Mouse (Mus musculus) hindbrain, embryonic 15.5 days (tissue): ENCODE data around the gene Uqcc3. TPM values are rescaled to one million over a fixed set of nuclear protein-coding genes. Genes with fewer than 3 reads are reported as not detected.

Experiments
- ATAC-seq: fragments of 200-750 bp; cut with Nextera tagmentation; 2 replicates; pipeline ENCODE4 v1.8.0; 2017; ENCODE audit warnings: low read depth, moderate number of reproducible peaks, moderate TSS enrichment; ENCODE audit not compliant: low FRiP score
- H3K27ac ChIP-seq: fragments of 300-500 bp; sonication (generic); replicated peaks from 2 replicates; pipeline ENCODE4 v1.5.1; 2015; ENCODE audit warnings: mild to moderate bottlenecking, inconsistent platforms
- H3K27me3 ChIP-seq: fragments of 300-500 bp; sonication (generic); 2 replicates; pipeline ENCODE4 v1.6.1; 2015; ENCODE audit warnings: control low read depth, inconsistent platforms
- H3K36me3 ChIP-seq: fragments of 300-500 bp; sonication (generic); 2 replicates; pipeline ENCODE4 v1.6.1; 2015; ENCODE audit warnings: control low read depth, inconsistent platforms
- H3K4me1 ChIP-seq: fragments of 300-500 bp; sonication (generic); replicated peaks from 2 replicates; pipeline ENCODE4 v1.6.1; 2015; ENCODE audit warnings: control low read depth, inconsistent platforms
- H3K4me2 ChIP-seq: fragments of 300-500 bp; sonication (generic); 2 replicates; pipeline ENCODE4 v1.6.1; 2015; ENCODE audit warnings: moderate library complexity, mild to moderate bottlenecking, inconsistent platforms
- H3K4me3 ChIP-seq: fragments of 300-500 bp; sonication (generic); 2 replicates; pipeline ENCODE4 v1.5.1; 2015; ENCODE audit warnings: mild to moderate bottlenecking, inconsistent platforms
- H3K9ac ChIP-seq: fragments of 300-500 bp; sonication (generic); 2 replicates; pipeline ENCODE4 v1.6.1; 2015; ENCODE audit warnings: inconsistent platforms
- H3K9me3 ChIP-seq: fragments of 300-500 bp; sonication (generic); 2 replicates; pipeline ENCODE4 v1.6.1; 2016; ENCODE audit warnings: control low read depth, inconsistent platforms
- WGBS: fragments of 180-500 bp; shearing (Covaris S2); methylation state at CpG from one replicate; pipeline ENCODE4 v1.1.7; 2015; 5-methylcytosine and 5-hydroxymethylcytosine counted together
- polyA plus RNA-seq: library from polyadenylated mRNA; unstranded; fragments of >200 nt; fragmentation: Nextera tagmentation; extraction: Ambion mirVana; gene quantifications from 2 replicates; pipeline ENCODE4 v1.2.1, GENCODE M21; 2015

Gene Uqcc3
- polyA plus RNA-seq, result 60.2 and 61.5 TPM in 2 replicates

DNA sequence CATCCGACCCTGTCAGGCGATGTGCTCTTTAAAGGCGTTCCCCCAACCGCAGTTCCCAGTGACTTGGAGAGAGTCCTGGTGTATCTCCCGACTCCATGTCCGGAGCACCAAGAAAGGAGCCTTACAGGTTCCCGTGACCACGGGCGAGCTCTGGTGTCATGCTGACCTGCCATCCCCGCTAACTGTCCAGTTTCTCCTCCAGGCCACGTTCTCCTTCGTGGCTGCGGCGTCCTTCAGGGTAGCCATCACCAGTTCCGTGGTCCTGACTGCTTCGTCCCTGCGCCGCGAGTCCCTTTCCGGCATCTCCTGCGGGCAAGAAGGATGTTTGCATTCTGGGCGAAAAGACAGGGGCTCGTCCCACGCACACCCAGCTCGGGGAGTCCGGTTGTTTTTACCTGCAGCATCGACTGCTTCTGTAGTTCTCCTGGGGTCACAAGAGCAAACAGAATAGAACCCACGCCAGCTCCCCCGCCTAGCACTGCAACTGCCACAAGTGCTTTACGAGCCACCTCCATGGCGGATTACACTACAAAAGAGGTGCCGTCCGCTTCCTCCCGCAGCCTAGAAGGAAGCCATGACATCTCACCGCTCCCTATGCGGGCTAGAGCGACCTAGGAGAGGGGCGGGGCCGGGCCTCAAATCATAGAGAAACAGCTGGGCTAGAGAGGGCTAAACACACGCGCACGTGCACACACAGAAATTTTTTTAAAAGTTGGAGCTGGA lies at the start of gene Uqcc3:
Uqcc3 (minus strand) TSS at position 613 of the 723 bp plus-strand sequence.
- H3K9me3 ChIP-seq, result no peaks in the 10 kb centered on the region
- H3K36me3 ChIP-seq, result peaks cover 15% of the 10 kb centered on the region
- no peaks in the 10 kb centered on the region for H3K27me3 ChIP-seq
- peak within 1 kb of the TSS; percentile 90 for H3K27ac ChIP-seq
- peak within 1 kb of the TSS; percentile 87 for H3K4me3 ChIP-seq
- H3K4me1 ChIP-seq, result peaks cover 14% of the 10 kb centered on the region
- H3K4me2 ChIP-seq, result peak within 1 kb of the TSS; percentile 92
- peak within 1 kb of the TSS; percentile 94 for H3K9ac ChIP-seq
- peak; percentile 96 for ATAC-seq
- under 1% methylated on average over 42 of the region's 42 CpGs for WGBS

- peaks cover 18% of the 10 kb centered on the region for H3K4me1 ChIP-seq
- H3K9me3 ChIP-seq, result no peaks in the 10 kb centered on the region
- 19% methylated on average over 11 of the region's 11 CpGs for WGBS
- 0 out of 2 replicates have a peak overlapping the region, but pooled peaks have one; percentile 61 for H3K27ac ChIP-seq
- ATAC-seq, result 0 out of 2 replicates have a peak, but pooled peaks have one; percentile 1
- peaks cover 19% of the 10 kb centered on the region for H3K36me3 ChIP-seq
- H3K4me3 ChIP-seq, result peak overlapping the region; percentile 57
- H3K9ac ChIP-seq, result peak overlapping the region; percentile 53
- no peaks in the 10 kb centered on the region; the same call in 1 of the 2 replicates for H3K27me3 ChIP-seq
- H3K4me2 ChIP-seq, result peak overlapping the region; percentile 78
These were observed 49.4 kb upstream of the Uqcc3 start for GRCm38 (mm10) chr19:8930117-8930516.

GRCm38 (mm10) chr19:8929224-8930088 lies 48.7 kb upstream of the Uqcc3 start, which contains the start of the genes Rom1 and Eml3:
Gene Rom1 (minus strand): TSS chr19:8929356.
Gene Eml3 (plus strand): TSS chr19:8929552.
- Histone ChIP-seq H3K9ac (peak within 1 kb of the TSS; percentile 53), H3K4me3 (peak within 1 kb of the TSS; percentile 57), H3K27me3 (no peaks in the 10 kb centered on the region; the same call in 1 of the 2 replicates), H3K9me3 (no peaks in the 10 kb centered on the region), H3K36me3 (peaks cover 19% of the 10 kb centered on the region), H3K4me1 (peaks cover 18% of the 10 kb centered on the region), H3K4me2 (peak within 1 kb of the TSS; percentile 78), H3K27ac (peak within 1 kb of the TSS; percentile 61; the same call in 1 of the 2 replicates)
- under 1% methylated on average over 59 of the region's 74 CpGs for WGBS
- peak; percentile 70 for ATAC-seq

DNA sequence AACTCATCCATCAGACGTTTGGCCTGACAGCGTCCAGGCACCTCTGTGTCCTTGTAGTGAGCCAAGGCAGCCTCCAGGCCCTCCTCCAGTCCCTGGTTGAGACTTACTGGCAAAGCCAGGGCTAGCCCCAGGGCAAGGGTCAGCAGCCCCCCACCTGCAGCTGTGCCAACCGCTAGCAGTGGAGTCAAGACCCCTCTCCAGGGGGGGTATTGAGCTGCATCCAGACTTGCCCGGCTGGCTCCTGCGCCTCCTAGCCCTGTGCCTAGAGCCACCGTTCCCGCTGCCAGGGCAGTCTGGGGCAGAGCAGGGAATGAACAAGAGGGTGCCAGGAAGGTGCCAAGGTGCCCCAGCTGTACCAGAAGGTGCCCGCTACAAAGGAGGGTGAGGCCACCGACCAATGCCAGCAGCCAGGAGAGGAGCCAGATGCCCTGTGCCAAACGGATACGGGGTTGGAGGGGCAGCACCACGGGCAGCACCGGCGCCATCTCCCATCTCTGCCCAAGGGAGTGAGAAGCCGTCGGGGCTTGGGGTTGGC lies 48.0 kb upstream of the Uqcc3 start:
- no peaks in the 10 kb centered on the region; the same call in 1 of the 2 replicates for H3K27me3 ChIP-seq
- WGBS, result 17% methylated on average over 16 of the region's 16 CpGs
- H3K4me3 ChIP-seq, result peak overlapping the region; percentile 57
- no peaks in the 10 kb centered on the region for H3K9me3 ChIP-seq
- H3K4me2 ChIP-seq, result peak overlapping the region; percentile 78
- peak; percentile 40 for ATAC-seq
- peak overlapping the region; percentile 61; the same call in 1 of the 2 replicates for H3K27ac ChIP-seq
- H3K4me1 ChIP-seq, result peaks cover 18% of the 10 kb centered on the region
- H3K9ac ChIP-seq, result peak overlapping the region; percentile 53
- H3K36me3 ChIP-seq, result peaks cover 19% of the 10 kb centered on the region

- 90% methylated on average over 12 of the region's 12 CpGs for WGBS
- Histone ChIP-seq H3K27ac (no peak overlapping the region), H3K4me3 (no peak overlapping the region), H3K4me1 (peaks cover 20% of the 10 kb centered on the region), H3K9ac (no peak overlapping the region), H3K4me2 (no peak overlapping the region), H3K36me3 (peaks cover 19% of the 10 kb centered on the region), H3K27me3 (no peaks in the 10 kb centered on the region; the same call in 1 of the 2 replicates), H3K9me3 (no peaks in the 10 kb centered on the region)
- no peak for ATAC-seq
These were observed 47.3 kb upstream of the Uqcc3 start for GRCm38 (mm10) chr19:8927891-8928525.

- Histone ChIP-seq H3K9ac (no peak overlapping the region), H3K4me1 (peaks cover 23% of the 10 kb centered on the region), H3K4me2 (no peak overlapping the region), H3K4me3 (no peak overlapping the region), H3K27me3 (no peaks in the 10 kb centered on the region; the same call in 1 of the 2 replicates), H3K27ac (no peak overlapping the region), H3K9me3 (no peaks in the 10 kb centered on the region), H3K36me3 (peaks cover 19% of the 10 kb centered on the region)
- ATAC-seq, result no peak
- WGBS, result 90% methylated on average over 2 of the region's 2 CpGs
These were observed 46.0 kb upstream of the Uqcc3 start for GRCm38 (mm10) chr19:8926766-8927165.

DNA sequence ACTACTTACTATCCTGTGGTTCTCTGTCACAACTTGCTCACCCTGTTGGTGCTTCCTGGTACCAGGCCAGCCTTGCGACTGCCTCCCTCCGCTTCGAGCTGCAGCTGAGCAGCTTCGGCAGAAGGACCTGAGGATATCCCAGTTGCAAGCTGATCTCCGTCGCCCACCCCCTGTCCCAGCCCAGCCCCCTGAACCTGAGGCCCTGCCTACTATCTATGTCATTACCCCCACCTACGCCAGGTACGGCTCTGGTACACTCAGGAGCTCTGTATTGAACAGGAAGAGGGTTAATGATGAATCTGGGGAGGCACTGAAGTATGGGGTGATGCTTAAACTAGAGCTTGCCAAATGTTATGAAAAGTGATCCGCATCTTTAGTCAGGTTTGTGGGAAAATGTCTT lies 41.0 kb upstream of the Uqcc3 start:
- H3K9ac ChIP-seq, result no peak overlapping the region
- H3K4me2 ChIP-seq, result peak overlapping the region; percentile 83
- no peak for ATAC-seq
- H3K4me1 ChIP-seq, result peaks cover 21% of the 10 kb centered on the region
- H3K9me3 ChIP-seq, result no peaks in the 10 kb centered on the region
- no peak overlapping the region for H3K27ac ChIP-seq
- H3K36me3 ChIP-seq, result peaks cover 10% of the 10 kb centered on the region
- WGBS, result 86% methylated on average over 9 of the region's 9 CpGs
- H3K4me3 ChIP-seq, result peak overlapping the region; percentile 99; the same call in 1 of the 2 replicates
- no peaks in the 10 kb centered on the region for H3K27me3 ChIP-seq

- ATAC-seq, result no peak
- peaks cover 15% of the 10 kb centered on the region for H3K36me3 ChIP-seq
These were observed 40.1 kb upstream of the Uqcc3 start for GRCm38 (mm10) chr19:8920836-8921291.

DNA sequence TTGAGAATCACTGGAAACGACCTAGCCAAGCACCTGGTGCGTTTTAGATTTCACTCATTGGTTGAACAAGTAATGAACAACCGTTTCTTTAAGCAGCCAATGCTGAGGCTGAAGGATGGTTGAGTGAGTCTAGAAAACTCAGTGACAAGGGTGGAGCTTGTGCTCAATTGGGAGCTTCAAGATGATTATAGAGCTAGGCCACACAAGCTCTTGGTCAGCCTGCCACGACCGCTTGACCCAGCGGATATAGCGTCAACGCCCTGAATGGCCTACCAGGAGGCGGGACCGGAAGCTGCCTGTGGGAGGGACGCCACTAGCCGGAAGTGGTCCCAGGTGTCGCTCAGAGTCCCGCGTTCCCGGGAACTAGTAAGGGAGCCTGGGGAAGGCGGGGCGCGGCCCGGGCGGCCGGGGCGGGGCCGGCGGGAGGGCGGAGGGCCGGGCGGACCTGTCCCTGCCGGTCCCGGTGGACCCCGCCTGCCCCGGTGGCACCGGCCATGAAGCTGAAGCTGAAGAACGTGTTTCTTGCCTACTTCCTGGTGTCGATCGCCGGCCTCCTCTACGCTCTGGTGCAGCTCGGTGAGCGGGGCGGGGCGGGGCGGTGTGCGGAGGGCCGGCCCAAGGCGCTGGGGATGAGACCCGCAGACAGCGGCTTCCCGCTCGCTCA lies 39.5 kb upstream of the Uqcc3 start, which contains the start of gene B3gat3:
B3gat3 (plus strand) TSS at position 302 of the 664 bp plus-strand sequence.
- peak within 1 kb of the TSS; percentile 99 for H3K4me3 ChIP-seq
- peak within 1 kb of the TSS; percentile 93 for H3K27ac ChIP-seq
- peak; percentile 98 for ATAC-seq
- H3K4me1 ChIP-seq, result peaks cover 21% of the 10 kb centered on the region
- peak within 1 kb of the TSS; percentile 82 for H3K9ac ChIP-seq
- no peaks in the 10 kb centered on the region for H3K9me3 ChIP-seq
- no peaks in the 10 kb centered on the region for H3K27me3 ChIP-seq
- H3K4me2 ChIP-seq, result peak within 1 kb of the TSS; percentile 83
- peaks cover 18% of the 10 kb centered on the region for H3K36me3 ChIP-seq
- 2% methylated on average over 43 of the region's 50 CpGs for WGBS

More at GRCm38 (mm10) chr19:8920836-8921291, 40.1 kb upstream of the Uqcc3 start:
- WGBS, result 2% methylated on average over 6 of the region's 6 CpGs
- Histone ChIP-seq H3K27me3 (no peaks in the 10 kb centered on the region), H3K4me2 (peak overlapping the region; percentile 83), H3K4me3 (peak overlapping the region; percentile 99), H3K9me3 (no peaks in the 10 kb centered on the region), H3K4me1 (peaks cover 21% of the 10 kb centered on the region), H3K9ac (peak overlapping the region; percentile 82), H3K27ac (peak overlapping the region; percentile 93)

DNA sequence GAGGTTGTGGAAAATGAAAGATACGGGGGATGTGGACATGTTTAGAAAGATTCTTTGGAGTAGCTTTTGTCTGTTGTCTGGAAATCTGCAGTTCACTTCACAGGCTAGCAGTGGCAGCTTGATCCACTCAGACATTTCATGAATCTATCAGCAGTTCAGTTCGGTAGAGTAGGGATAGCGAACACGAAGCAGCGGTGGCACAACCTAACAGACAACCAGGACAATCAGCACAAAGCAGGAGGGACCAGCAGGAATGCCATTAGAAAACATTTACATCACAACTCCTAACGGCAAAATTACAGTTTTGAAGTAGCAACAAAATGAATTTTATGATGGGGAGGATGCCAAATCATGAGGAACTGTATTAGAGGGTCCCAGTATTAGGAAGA lies 39.0 kb upstream of the Uqcc3 start:
- no peaks in the 10 kb centered on the region for H3K9me3 ChIP-seq
- H3K27ac ChIP-seq, result peak overlapping the region; percentile 93
- WGBS, result 75% methylated on average over 6 of the region's 6 CpGs
- peak overlapping the region; percentile 99 for H3K4me3 ChIP-seq
- peaks cover 24% of the 10 kb centered on the region for H3K36me3 ChIP-seq
- H3K9ac ChIP-seq, result peak overlapping the region; percentile 82
- ATAC-seq, result no peak
- peak overlapping the region; percentile 83 for H3K4me2 ChIP-seq
- H3K4me1 ChIP-seq, result peaks cover 21% of the 10 kb centered on the region
- H3K27me3 ChIP-seq, result no peaks in the 10 kb centered on the region
